Mouse (Mus musculus): ENCODE data around the gene Zfp710.
A peak's percentile ranks its signal among the peaks of the same experiment; 100 is the strongest.

Zfp710 gene

DNA sequence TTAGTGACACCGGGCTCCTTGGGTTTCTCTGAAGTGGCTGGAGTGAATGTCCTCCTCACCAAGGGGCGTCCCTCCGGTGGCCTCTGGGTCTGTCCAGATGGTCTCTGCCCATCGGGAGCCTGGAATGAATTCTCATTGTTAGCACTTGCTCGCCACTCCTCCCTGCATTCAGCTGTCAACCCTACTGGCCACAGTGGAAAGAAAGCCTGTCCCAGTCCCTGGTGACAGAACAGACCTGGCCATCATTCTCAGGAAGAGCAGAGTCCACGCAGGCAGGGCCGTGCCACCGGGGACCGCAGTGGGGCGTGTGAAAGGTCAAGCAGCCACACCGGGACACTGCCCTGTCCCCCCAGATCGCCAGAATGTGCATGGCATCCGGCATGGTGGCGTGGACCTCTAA lies 33.2 kb downstream of the Zfp710 start:
- no peak for DNase-seq (ENCODE audit: low read depth, low spot score)

DNA sequence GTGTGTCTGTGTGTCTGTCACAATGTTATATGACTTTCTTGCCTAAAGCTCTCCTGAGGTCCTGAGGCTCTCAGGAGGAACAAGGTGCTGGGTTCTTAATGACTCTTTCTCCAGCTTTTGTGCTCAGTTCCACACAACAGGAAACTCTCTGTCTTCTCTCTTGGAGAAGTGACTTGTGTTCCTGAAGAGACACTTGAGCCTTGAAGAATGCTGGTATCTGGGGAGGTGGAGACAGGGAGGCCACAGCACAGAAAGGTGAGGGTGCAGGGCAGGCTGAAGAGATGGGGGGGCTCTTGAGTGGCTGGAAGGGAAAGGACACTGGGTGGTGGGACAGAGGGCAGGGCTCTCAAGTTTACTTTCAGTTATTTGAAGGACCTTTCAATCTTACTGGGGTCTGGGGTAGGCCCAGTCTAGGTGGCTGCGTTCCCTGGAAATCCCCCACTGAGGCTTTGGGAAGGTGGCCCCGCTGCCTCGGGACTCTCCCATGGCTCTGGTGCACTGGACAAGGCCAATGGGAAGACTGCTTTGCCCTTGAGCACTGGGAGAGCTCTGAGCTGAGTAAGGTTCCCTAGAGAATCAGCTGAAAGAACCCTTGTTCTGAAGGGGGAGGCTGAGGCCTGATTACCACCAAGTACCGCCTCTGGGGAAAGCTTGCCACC lies 33.9 kb downstream of the Zfp710 start:
- DNase-seq (ENCODE audit: low read depth, low spot score) = no peak

DNA sequence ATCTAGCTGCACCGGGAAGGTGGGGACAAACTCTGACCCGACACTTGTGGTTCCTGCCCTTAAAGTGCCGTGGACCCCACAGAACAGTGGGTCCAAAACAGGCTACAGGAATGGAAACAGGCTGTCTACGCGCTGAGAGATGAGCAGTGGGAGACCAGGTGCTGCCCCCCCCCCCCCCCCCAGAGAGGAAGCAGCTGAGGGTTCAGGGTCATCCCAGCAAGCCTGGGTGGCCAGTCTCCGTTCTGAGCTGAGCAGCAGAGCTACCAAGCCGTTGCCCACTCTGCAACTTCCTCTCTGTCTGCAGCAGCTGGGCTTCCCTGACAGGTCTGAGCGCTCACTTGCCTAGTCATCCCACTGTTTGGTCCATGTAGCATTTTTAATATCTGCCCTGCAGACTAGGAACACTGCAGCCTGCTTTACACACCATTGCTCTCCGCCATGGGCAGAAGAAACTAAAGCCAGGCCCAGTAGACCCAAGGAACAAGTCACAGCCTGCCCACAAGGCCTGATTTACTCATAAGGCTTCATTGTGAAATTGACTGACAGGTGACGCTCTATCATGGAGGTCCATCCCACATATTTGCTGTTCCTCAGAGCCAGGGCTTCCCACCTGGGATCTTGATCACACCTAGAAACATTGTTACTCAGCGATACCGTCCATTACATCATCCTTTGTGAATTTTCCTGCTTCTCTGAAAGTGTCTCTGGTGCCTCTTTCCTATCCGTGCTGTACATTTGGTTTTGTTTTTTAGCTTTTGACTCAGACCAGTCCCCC lies 34.6 kb downstream of the Zfp710 start:
- DNase-seq (ENCODE audit: low read depth, low spot score) = no peak

DNA sequence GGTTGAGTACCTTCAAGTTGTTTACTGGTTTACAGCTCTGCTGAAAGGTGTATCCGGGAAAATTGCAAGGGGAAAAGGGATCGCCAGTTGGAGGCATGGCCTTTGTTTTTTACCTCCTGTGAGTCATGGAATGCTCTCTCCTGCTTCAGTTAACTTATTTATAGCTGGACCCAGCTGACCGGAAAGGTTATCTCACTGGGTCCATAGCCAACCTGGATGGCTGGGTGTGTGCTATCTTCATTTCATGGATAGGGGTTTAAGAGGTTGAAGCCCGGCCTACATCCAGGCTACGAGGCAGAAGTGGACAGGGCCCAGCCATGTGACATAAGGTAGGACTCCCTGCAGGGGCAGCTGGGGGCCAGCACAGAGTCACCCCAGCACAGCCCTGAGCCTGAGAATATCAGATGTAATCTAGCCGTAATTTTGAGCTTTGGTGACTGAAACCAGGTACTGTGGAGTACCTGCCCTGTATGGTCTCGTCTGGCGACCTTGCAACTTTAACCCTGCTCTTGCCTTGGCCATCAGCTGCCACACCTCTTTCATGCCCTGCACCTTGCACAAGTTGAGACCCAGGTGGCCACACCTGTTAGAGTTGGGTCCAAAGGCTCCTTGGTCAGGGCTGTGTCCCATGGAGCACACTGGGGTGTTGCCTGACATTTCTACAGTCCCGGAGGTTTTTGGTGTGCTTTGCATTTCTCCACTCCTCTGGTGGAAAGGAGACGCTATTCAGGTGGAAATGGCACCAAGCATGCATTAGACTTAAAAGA lies 35.6 kb downstream of the Zfp710 start:
- DNase-seq (ENCODE audit: low read depth, low spot score) = peak; percentile 80

DNA sequence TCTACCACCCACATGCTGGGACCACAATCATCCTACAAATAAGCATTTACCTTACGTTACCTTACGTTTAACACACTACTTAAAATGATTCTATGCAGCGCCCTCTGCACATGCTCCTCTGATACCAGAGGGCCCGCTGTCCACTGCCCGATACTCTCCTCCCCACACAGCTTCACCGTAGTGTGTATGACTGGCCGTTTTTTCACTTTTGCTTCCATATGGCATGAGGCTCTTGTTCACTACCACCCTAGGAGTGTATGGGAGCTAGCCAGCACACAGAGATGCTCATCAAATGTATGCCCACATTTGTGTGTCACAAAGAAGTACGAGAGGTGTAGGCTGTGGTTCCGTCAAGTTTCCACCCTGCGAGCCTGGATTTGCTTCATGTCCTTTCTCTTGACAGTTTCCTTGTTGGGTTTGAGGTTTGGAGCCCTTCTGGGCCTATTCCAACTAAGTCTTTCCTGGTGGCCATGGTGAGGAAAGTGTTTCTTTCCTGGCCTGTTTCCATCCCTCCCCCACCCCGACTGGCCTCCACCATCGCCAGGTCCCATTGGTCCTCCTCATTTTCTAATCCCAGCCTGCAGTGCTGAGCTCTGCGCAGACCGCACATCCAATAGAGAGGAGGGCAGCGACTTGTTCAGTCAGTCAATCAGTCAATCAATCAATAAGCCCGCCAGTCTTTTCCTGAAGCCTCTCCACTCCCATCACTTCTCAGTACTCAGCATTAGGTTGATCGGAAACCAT lies 37.6 kb downstream of the Zfp710 start:
- no peak for DNase-seq (ENCODE audit: low read depth, low spot score)

DNA sequence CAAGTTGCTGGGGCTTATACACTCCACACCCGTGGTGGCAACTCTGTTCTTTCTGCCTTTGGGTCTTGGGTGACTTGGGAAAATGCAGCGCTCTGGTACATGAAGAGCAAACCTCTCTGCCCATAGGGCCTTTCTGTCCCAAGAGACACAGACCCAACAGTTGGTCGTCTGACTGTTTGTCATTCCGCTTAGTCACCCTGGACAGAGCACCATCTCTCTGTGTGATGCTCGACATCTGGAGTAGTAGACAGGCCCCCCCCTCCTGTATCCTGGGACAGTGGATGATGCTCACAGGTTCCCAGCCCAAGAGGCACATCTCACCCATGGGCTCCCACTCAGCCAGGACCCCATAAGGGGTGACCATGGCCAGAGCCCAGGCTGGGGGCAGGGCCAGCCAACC lies 38.6 kb downstream of the Zfp710 start:
- no peak for DNase-seq (ENCODE audit: low read depth, low spot score)

DNA sequence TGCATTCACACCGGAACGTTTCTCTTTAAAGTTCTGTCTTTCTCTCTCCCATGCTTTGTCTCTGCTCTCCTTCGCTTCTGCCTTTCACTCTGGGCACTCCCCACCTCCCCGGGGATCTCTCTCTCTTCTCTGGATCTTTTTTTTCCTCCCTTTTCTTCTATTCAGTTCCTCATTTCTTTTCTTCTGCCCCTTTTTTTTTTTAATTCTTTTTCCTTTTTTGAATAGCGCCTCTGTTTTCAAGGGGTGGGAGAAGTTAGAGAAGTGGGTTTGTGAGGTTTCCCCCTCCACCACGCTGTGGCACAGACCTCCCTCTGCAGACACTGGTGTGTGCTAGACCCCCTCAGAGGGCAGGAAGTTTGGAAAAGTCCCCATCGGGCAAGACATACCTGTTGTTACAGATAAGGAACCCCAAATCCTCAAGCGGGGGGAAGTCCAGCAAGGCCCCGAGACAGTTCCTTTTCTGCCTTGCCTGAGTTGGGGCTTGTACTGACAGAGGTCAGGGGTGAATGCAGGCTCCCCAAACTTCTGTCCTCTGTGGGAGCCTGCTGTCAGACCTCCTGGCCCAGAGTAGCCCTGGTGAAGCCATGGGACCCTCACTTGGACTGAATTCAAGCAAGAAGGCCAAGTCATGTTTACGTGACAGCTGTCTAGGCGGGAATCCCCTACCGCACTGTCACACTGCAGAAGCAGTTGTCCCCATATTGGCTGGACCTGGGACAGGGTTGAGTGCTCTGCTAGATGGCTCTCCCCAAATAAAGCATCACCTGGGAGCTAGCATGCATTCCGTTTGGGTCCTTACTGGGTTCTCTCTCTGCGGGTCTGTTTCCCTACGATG lies 39.5 kb downstream of the Zfp710 start:
- DNase-seq (ENCODE audit: low read depth, low spot score) = no peak

DNA sequence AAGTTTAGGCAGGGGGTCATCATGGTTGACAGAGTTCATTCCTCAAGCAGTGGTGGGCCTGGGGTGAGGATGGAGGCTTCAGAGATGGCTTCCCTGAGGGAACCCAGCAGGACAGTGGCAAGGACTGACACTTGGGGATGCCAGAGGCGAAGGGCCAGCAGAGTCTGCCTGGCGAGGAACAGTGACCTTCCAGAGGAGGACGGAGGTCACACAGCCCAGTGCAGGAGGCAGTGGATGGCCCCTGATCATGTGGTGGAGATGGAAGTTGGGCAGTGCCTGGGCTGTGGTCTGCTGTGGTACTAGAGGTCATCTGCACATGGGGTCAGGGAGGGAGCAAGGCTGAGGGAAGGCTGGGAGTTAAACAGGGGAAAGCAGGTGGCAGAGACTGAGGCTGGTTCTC lies 40.6 kb downstream of the Zfp710 start:
- DNase-seq (ENCODE audit: low read depth, low spot score) = no peak

DNA sequence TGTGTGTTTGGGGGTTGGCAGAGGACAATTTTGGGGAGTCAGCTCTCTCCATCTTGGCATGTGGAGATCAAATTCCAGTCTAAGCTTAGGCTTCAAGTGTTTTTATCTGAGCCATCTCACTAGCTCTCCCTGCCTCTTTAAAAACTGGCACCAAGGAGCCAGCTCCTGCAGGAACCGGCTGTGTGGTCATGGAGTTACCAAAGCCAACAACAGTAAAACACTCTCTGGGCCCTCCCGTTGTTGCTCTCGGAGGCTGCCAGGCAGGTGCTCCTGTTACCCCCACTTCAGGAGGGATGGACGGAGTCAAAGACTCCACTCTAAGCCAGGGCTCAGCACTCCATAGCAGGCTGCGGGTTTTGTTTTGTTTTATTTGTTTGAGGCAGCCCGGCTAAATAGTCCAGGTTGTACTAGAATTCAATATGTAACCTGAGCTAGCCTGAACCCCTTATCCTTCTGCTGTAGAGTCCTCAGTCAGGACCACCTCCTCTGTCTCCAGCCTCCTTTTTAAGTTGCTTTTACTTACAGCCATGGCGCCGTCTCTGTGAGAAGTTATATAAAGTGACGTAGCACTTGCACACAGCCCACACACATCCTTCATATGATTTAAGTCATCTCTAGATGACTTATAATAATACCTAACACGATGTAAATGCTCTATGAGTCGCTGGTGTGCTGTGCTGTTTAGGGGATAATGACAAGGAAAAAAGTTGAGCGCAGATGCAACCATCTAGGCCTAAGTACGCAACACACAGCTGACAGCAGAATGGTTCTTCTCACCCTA lies 42.3 kb downstream of the Zfp710 start:
- peak; percentile 51 for DNase-seq (ENCODE audit: low read depth, low spot score)

DNA sequence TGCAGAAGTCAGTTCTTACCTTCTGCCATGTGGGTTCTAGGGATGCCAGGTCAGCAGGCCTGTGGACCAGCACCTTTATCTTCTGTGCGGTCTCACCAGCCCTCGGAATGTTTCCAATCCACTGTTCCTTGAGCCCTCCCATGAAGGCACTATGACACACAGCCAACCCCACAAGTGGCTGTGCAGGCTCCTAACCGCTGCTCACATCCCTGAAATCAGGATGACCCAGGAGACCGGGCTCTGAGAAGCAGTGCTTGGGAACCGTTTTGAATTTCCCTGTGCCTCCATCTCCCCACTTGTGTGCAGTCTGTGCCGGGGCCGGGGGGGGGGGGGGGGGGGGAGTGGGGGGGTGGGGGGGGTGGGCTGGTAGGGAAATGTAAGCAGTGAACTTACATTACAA lies 43.7 kb downstream of the Zfp710 start:
- DNase-seq (ENCODE audit: low read depth, low spot score) = no peak

DNA sequence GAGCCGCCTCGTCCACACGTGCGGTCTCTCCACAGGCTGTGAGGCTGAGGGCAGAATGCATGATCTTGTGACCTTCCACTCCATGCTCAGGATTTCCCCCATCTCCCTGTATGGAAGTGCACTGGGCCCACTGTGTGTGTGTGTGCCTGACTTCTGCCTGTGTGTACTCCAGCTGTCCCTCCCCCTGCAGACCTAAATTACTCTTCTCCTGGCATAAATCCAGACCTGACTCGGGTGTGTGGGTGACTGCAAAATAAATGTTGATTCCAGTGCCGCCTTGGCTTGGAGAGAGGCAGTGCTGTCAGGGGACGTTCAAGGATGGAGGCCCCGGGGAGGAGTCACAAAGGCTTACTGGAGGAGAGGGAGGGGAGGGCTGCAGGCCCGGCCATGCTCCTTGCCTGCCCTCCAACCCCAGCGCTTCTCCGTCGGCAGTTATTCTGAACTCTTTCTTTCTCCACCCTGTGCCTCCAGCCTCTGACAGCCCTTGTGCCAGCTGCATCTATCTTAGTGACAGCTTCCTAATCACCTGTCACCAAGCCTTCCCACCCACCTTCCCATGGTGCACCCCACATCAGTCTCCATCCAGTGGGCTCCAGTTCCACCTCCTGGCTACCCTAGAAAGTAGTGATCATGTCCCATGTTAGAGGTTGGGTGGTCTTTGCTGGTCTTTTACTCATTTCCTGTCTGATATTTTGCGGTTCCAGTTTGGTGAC lies 45.2 kb downstream of the Zfp710 start:
- DNase-seq (ENCODE audit: low read depth, low spot score) = peak; percentile 68

DNA sequence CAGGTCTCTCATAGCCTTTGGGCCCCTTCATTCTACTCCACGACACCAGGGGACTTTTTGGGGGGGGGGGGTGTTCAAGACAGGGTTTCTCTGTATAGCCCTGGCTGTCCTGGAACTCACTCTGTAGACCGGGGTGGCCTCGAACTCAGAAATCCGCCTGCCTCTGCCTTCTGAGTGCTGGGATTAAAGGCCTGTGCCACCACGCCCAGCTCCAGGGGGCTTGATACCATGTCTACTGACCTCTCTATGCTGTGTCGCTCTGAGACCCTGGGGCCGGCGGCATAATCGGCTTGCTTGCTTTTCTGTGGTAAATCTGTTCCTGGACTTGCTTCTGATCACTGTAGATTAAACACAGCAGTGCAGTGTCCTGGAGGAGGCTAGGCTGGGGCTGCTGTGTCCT lies 46.6 kb downstream of the Zfp710 start:
- no peak for DNase-seq (ENCODE audit: low read depth, low spot score)

DNA sequence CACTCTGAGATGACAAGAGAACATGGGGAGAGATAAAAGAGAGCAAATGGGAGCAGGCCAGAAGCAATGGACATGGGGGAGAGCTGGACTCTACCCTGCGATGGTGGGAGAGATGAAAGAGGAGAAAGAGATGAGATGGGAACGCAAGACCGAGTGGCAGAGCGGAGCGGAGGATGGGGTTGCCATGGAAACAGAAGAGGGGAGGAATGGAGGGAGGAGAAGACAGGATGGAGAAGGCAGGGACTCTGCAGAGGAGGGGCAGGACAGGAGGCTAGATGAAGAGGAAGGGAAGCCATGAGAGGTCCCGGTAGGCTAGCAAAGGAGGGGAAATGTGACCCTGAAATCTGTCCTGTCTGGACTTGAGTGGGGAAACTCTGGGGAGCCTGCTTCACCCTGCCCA lies 47.7 kb downstream of the Zfp710 start:
- no peak for DNase-seq (ENCODE audit: low read depth, low spot score)

DNA sequence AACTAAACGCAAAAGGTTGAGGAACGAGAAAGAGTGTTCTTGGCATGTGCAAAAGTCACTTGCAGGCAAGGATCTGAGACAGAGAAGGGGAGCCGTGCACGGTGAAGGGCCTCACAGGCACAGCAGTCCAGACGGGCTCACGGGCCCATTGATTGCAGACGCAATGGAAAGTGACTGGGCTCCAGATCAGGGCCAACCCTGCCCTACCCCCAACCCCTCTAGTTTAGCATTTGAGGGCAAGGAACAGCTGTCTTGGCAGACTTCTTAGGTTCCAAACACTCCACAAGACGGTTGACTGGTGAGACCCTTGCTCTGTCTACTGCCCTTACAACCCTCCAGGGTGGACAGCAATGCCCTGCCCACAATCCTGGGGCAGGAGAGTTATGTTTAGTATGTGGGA lies 48.9 kb downstream of the Zfp710 start:
- no peak for DNase-seq (ENCODE audit: low read depth, low spot score)

DNA sequence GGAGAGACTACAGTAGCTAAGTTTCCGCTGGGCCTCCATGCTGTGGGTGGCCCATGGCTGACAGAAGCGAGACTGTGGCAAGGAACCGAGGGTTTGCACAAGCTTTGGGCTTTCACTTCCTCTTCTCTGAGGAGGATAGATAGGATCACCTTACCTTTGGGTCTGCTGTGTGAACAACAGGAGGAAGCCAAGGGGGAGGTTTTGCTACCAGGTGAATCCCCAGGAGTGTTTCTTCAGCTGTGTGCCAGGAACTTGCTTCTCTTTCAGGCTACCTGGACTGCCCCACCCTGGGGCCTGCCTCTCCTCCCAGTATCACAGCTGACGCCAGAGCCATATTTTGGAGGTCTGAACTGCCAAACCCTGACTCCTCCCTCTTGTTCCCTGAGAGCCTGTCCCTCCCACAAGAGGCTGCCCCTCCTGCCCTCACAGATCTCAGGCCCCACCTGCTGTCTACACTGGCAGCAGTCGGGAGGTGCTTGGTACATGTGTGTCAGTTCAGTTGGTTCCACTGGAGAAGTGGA lies 50.4 kb downstream of the Zfp710 start:
- peak; percentile 78 for DNase-seq (ENCODE audit: low read depth, low spot score)

DNA sequence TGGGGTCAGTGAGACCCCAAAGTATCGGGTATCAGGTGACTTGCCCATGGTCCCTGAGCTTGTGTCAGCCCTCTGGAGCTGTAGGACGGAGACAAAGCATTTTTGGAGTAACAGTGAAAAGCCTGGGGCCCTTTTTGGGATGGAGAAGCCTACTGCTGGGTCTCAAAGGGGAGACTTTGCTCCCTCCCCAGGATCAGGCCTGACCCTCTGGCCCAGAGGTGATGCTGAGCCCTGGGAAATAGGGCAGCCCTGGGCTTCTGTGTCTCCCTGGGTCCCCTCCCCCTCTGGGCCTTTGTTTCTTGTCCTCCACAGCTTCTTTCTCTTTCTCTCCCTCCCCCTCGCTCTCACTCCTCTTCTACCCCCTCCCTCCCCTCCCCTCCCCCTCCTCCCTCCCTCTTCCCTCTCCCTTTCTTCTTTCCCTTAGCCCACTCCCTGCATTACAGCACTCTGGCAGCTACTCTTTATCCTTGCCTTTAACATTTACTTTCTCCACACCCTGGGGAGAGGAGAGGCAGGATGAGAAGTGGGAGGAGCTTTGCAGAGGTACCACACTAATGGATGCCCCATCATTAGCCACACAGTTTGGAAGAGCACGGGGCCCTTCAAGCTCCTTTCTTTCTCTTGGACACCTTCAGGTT lies 51.5 kb downstream of the Zfp710 start:
- no peak for DNase-seq (ENCODE audit: low read depth, low spot score)

DNA sequence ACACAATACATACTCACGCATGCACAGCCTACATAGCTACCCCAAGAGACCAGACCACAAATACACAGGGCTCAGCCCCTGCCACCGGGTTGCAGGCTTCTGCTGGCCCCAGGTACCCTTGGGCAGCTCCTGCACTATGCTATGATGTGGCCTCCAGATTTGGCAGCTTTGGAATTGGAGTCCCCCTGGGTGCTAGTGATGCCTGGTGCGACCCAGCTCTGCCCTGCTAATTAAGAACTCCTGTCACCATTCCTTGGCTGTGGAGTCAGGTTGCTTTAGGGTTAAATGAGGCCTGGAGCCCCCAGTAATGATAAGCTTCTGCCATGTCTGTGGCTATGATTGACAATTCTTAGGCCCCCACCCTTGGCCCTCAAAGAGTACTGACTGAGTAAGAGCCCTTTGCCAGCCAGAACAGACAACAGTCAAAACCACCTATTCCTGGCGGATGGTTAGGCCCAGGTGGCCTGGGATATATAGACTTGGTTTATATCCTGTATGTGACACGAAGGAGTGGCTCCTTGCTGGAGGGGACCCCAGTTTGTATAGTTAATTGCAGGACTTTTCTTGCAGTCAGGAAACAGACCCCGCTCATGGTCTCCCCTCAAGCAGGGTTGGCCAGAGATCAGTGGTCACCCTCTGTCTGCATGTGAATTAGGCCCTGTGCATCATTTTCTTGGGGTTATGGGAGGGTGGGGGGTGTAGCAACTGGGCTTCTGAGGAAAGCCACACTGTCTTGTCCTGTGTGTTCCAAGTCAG lies 52.5 kb downstream of the Zfp710 start:
- no peak for DNase-seq (ENCODE audit: low read depth, low spot score)

DNA sequence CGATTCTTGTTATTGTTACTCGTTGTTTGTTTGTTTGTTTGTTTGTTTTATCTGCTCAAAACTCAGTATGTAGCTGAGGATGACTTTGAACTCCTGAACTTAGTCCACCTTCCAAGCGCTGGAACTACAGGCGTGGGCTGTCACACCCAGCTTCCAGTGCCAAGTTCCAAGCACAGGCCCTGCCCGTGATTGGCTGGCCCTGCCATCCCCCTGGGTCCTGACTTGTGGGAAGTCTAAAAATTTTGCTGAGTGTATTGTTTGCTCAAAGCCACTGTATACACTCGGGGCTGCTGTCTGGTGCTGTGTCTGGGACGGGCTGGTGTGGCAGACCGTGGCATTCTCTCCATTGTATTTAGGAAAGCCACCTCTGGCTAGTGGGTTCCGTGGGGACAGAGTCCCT lies 53.2 kb downstream of the Zfp710 start:
- no peak for DNase-seq (ENCODE audit: low read depth, low spot score)
